Mouse (Mus musculus) heart, adult 2 months (tissue): ENCODE data around the gene Tac4. TPM values are rescaled to one million over a fixed set of nuclear protein-coding genes. Genes with fewer than 3 reads are reported as not detected.

Experiments
- DNase-seq, 2 experiments: peaks; one replicate each; pipeline ENCODE4 v3.0.0; 2021
- H3K27ac ChIP-seq: fragments of 200-600 bp; 2 replicates; pipeline ENCODE4 v1.8.1; 2022
- H3K27me3 ChIP-seq: fragments of 200-500 bp; 2 replicates; pipeline ENCODE4 v1.6.1; 2012; ENCODE audit warnings: mild to moderate bottlenecking, low read length, inconsistent platforms, mixed read lengths; ENCODE audit not compliant: control insufficient read depth, insufficient read depth
- H3K36me3 ChIP-seq: fragments of 200-500 bp; 2 replicates; pipeline ENCODE4 v1.6.1; 2012; ENCODE audit warnings: low read length, inconsistent platforms; ENCODE audit not compliant: control insufficient read depth, insufficient read depth
- H3K4me1 ChIP-seq: fragments of 200-500 bp; 2 replicates; pipeline ENCODE4 v1.6.1; 2011; ENCODE audit warnings: low read length; ENCODE audit not compliant: control insufficient read depth, insufficient read depth
- H3K4me3 ChIP-seq: fragments of 200-600 bp; 2 replicates; pipeline ENCODE4 v1.8.1; 2022
- H3K79me2 ChIP-seq: fragments of 200-500 bp; replicated peaks from 2 replicates; pipeline ENCODE4 v1.6.1; 2012; ENCODE audit warnings: mild to moderate bottlenecking, inconsistent platforms, low read length, moderate library complexity, mixed read lengths; ENCODE audit not compliant: control insufficient read depth, insufficient read depth
- H3K9ac ChIP-seq: fragments of 200-500 bp; 2 replicates; pipeline ENCODE4 v1.6.1; 2012; ENCODE audit warnings: low read depth, mild to moderate bottlenecking, control low read depth, inconsistent platforms, low read length, mixed read lengths
- CTCF ChIP-seq: fragments of 200-600 bp; IDR thresholded peaks from 2 replicates; pipeline ENCODE4 v1.8.1; 2022; ENCODE audit warnings: antibody characterized with exemption, mild to moderate bottlenecking, moderate library complexity
- EP300 ChIP-seq: fragments of 200-500 bp; IDR thresholded peaks from 2 replicates; pipeline ENCODE4 v1.6.1; 2011; ENCODE audit warnings: low read depth, low read length, control low read depth; ENCODE audit not compliant: insufficient read depth
- POLR2A ChIP-seq: fragments of 200-500 bp; IDR thresholded peaks from 2 replicates; pipeline ENCODE4 v1.6.1; 2011; ENCODE audit warnings: mild to moderate bottlenecking, low read depth, low read length, control low read depth; ENCODE audit not compliant: insufficient read depth
- WGBS: fragments of 180-500 bp; shearing (Covaris S2); methylation state at CpG from one replicate; pipeline ENCODE4 v1.1.7; 2018; 5-methylcytosine and 5-hydroxymethylcytosine counted together
- intact Hi-C: fragments of 180-260 bp; cut with DNase I; formaldehyde crosslinking; loops from one replicate; pipeline ENCODE4 v1.15.1; 2025
- polyA plus RNA-seq: library from polyadenylated mRNA; depleted of rRNA; stranded (reverse); fragments of >200 nt; gene quantifications from 2 replicates; pipeline ENCODE4 v1.2.3, GENCODE M21; 2012
- total RNA-seq, 2 experiments: library from RNA; stranded (reverse); gene quantifications; 2 replicates each; pipeline ENCODE4 v1.2.3; 2021

Tac4 gene
- total and polyA plus RNA-seq, 3 experiments, result 0.12 TPM; not detected in 2

- 38% methylated on average over 15 of the region's 15 CpGs for WGBS
- TF ChIP-seq POLR2A (no peak), CTCF (no peak)
- no peak overlapping the region for H3K4me3 ChIP-seq
Observed at GRCm38 (mm10) chr11:95224124-95224893, 37.0 kb upstream of the Tac4 start.

GRCm38 (mm10) chr11:95225448-95225847 lies 35.9 kb upstream of the Tac4 start:
- peaks cover 11% of the 10 kb centered on the region for H3K27me3 ChIP-seq
- no peak for DNase-seq
- WGBS, result 30% methylated on average over 7 of the region's 7 CpGs
- H3K36me3 ChIP-seq, result no peaks in the 10 kb centered on the region
- H3K27ac ChIP-seq, result no peak overlapping the region
- peaks cover 2% of the 10 kb centered on the region for H3K4me1 ChIP-seq
- intact Hi-C loops, result no loop called here
- no peak overlapping the region for H3K4me3 ChIP-seq
- no peak for TF ChIP-seq EP300
- no peak for TF ChIP-seq POLR2A
- TF ChIP-seq CTCF, result no peak
- no peaks in the 10 kb centered on the region for H3K79me2 ChIP-seq
- H3K9ac ChIP-seq, result no peak overlapping the region

More at GRCm38 (mm10) chr11:95224124-95224893, 37.0 kb upstream of the Tac4 start:
- no peaks in the 10 kb centered on the region for H3K36me3 ChIP-seq
- no peak overlapping the region for H3K27ac ChIP-seq
- H3K9ac ChIP-seq, result no peak overlapping the region
- DNase-seq, result no peak
- intact Hi-C loops, result no loop called here
- H3K4me1 ChIP-seq, result peaks cover 2% of the 10 kb centered on the region
- no peaks in the 10 kb centered on the region for H3K79me2 ChIP-seq
- peaks cover 11% of the 10 kb centered on the region for H3K27me3 ChIP-seq

- Histone ChIP-seq H3K4me3 (no peak overlapping the region), H3K4me1 (peaks cover 2% of the 10 kb centered on the region), H3K27ac (no peak overlapping the region), H3K36me3 (no peaks in the 10 kb centered on the region), H3K27me3 (peaks cover 10% of the 10 kb centered on the region), H3K9ac (no peak overlapping the region), H3K79me2 (no peaks in the 10 kb centered on the region)
- intact Hi-C loops, result no loop called here
- DNase-seq, result no peak
- WGBS, result 58% methylated on average over 5 of the region's 5 CpGs
- TF ChIP-seq POLR2A (no peak), EP300 (no peak), CTCF (no peak)
Observed at GRCm38 (mm10) chr11:95227467-95227866, 33.9 kb upstream of the Tac4 start.

- peak; percentile 49 to 82 for DNase-seq
- 15% methylated on average over 24 of the region's 24 CpGs for WGBS
- no peak for TF ChIP-seq POLR2A
- peak; percentile 81 for TF ChIP-seq CTCF
- no peaks in the 10 kb centered on the region for H3K79me2 ChIP-seq
- no peak overlapping the region for H3K9ac ChIP-seq
- H3K36me3 ChIP-seq, result no peaks in the 10 kb centered on the region
- no peak overlapping the region for H3K27ac ChIP-seq
- intact Hi-C loops, result loop anchor here (1.0 kb wide), 1 partner anchor 115 kb away; no protein-coding TSS in a partner anchor
- H3K4me1 ChIP-seq, result no peaks in the 10 kb centered on the region
- no peak overlapping the region for H3K4me3 ChIP-seq
- no peaks in the 10 kb centered on the region for H3K27me3 ChIP-seq
Observed at GRCm38 (mm10) chr11:95231688-95232328, 29.5 kb upstream of the Tac4 start.

- no peaks in the 10 kb centered on the region for H3K79me2 ChIP-seq
- no peaks in the 10 kb centered on the region for H3K27me3 ChIP-seq
- no peak overlapping the region for H3K4me3 ChIP-seq
- no peak for TF ChIP-seq POLR2A
- TF ChIP-seq EP300, result no peak
- no peak; the same call in 1 of the 2 replicates for TF ChIP-seq CTCF
- H3K9ac ChIP-seq, result no peak overlapping the region
- intact Hi-C loops, result loop anchor here (1.0 kb wide), 1 partner anchor 115 kb away; no protein-coding TSS in a partner anchor
- no peaks in the 10 kb centered on the region for H3K4me1 ChIP-seq
- H3K36me3 ChIP-seq, result no peaks in the 10 kb centered on the region
- WGBS, result 30% methylated on average over 6 of the region's 6 CpGs
- H3K27ac ChIP-seq, result no peak overlapping the region
- DNase-seq, result no peak
Observed at GRCm38 (mm10) chr11:95232329-95232696, 29.0 kb upstream of the Tac4 start.

- H3K36me3 ChIP-seq, result no peaks in the 10 kb centered on the region
- H3K79me2 ChIP-seq, result no peaks in the 10 kb centered on the region
- H3K27me3 ChIP-seq, result no peaks in the 10 kb centered on the region
- DNase-seq, result no peak
- TF ChIP-seq CTCF (no peak), POLR2A (no peak), EP300 (no peak)
- H3K27ac ChIP-seq, result no peak overlapping the region
- no peak overlapping the region for H3K4me3 ChIP-seq
- H3K4me1 ChIP-seq, result no peaks in the 10 kb centered on the region
- WGBS, result 51% methylated on average over 6 of the region's 6 CpGs
- H3K9ac ChIP-seq, result no peak overlapping the region
- intact Hi-C loops, result no loop called here
Observed at GRCm38 (mm10) chr11:95238477-95238876, 22.9 kb upstream of the Tac4 start.
